ENCODE assay signal across 11 mouse cellular contexts in genomic region chr2:168545901-168546557, GRCm38 (mm10). TPM values are rescaled to one million over a fixed set of nuclear protein-coding genes. Genes with fewer than 3 reads are reported as not detected.
DNase-seq lines count a peak whose midpoint lies in the region; ATAC-seq and TF ChIP-seq lines count a peak whose summit lies in the region.
"Had no signal": no experiment of that assay in that cellular context is flagged by ENCODE, and none has a peak within 500 bp of the region (broad histone marks: within the 10 kb centered on the region; RNA-seq: fewer than 3 reads in every experiment).

No protein-coding gene starts in this region.

- H3K27ac ChIP-seq in heart, embryonic 16.5 days (ENCODE audit: low read length) = peak overlapping the region; percentile 14; the same call in 1 of the 2 replicates
- H3K27ac ChIP-seq in heart, embryonic 11.5 days (ENCODE audit: low read depth, low read length) = no peak overlapping the region
- peak overlapping the region; percentile 61 for H3K27ac ChIP-seq in stomach, postnatal 0 days (replicated peaks)
- H3K27ac ChIP-seq: kidney, embryonic 15.5 days; liver, embryonic 13.5 days had no signal

- no peaks in the 10 kb centered on the region for H3K27me3 ChIP-seq in heart, embryonic 16.5 days (ENCODE audit: control insufficient read depth, insufficient read depth, low read length)
- peaks cover 18% of the 10 kb centered on the region for H3K27me3 ChIP-seq in heart, embryonic 11.5 days (ENCODE audit: control insufficient read depth, insufficient read depth, low read length)
- no peaks in the 10 kb centered on the region for H3K27me3 ChIP-seq in stomach, postnatal 0 days (ENCODE audit: control insufficient read depth, insufficient read depth, low read length)

- H3K4me1 ChIP-seq in heart, embryonic 16.5 days (ENCODE audit: control insufficient read depth, insufficient read depth, low read length) = peaks cover 44% of the 10 kb centered on the region
- peaks cover 28% of the 10 kb centered on the region for H3K4me1 ChIP-seq in heart, embryonic 11.5 days (ENCODE audit: control insufficient read depth, insufficient read depth, low read length)
- H3K4me1 ChIP-seq in stomach, postnatal 0 days (replicated peaks; ENCODE audit: control insufficient read depth, insufficient read depth) = peaks cover 6% of the 10 kb centered on the region; the same call in 1 of the 2 replicates
- H3K4me1 ChIP-seq: liver, embryonic 13.5 days had no signal

- no peak for TF ChIP-seq EP300 in stomach, postnatal 0 days (optimal IDR thresholded peaks at IDR 0.05)

- no peak overlapping the region for H3K9ac ChIP-seq in heart, embryonic 16.5 days (ENCODE audit: low read length)
- no peak overlapping the region for H3K9ac ChIP-seq in heart, embryonic 11.5 days (ENCODE audit: low read depth, low read length)
- no peak overlapping the region for H3K9ac ChIP-seq in stomach, postnatal 0 days (ENCODE audit: low read length)
- H3K9ac ChIP-seq: kidney, embryonic 15.5 days; liver, embryonic 13.5 days had no signal

- WGBS in heart, embryonic 16.5 days = 68% methylated on average over 15 of the region's 15 CpGs
- whole genome bisulfite sequencing in heart, embryonic 11.5 days (ENCODE audit: insufficient replicate concordance) = 76% methylated on average over 15 of the region's 15 CpGs
- WGBS in stomach, postnatal 0 days = 54% methylated on average over 15 of the region's 15 CpGs

- no peak overlapping the region for H3K4me3 ChIP-seq in heart, embryonic 16.5 days (ENCODE audit: low read length)
- H3K4me3 ChIP-seq in heart, embryonic 11.5 days (ENCODE audit: low read depth, low read length) = no peak overlapping the region
- H3K4me3 ChIP-seq in stomach, postnatal 0 days (ENCODE audit: low read depth, low read length) = no peak overlapping the region
- H3K4me3 ChIP-seq: kidney, embryonic 15.5 days; liver, embryonic 13.5 days had no signal

- no peak for ATAC-seq in heart, embryonic 16.5 days (replicated peaks; ENCODE audit: extremely low read depth, insufficient read depth, low FRiP score)
- ATAC-seq in heart, embryonic 11.5 days (replicated peaks; ENCODE audit: insufficient number of reproducible peaks, low FRiP score, low TSS enrichment) = no peak
- peak; percentile 39; the same call in 1 of the 2 replicates for ATAC-seq in granulocyte monocyte progenitor cell, adult 5-6 weeks (replicated peaks; ENCODE audit: poor library complexity, severe bottlenecking)
- ATAC-seq in stomach, postnatal 0 days (ENCODE audit: low FRiP score, low TSS enrichment) = peak; percentile 62

- H3K4me2 ChIP-seq in heart, embryonic 16.5 days (ENCODE audit: low read depth, low read length) = no peak overlapping the region
- H3K4me2 ChIP-seq in heart, embryonic 11.5 days = no peak overlapping the region
- no peak overlapping the region for H3K4me2 ChIP-seq in stomach, postnatal 0 days (replicated peaks; ENCODE audit: low read depth)
- H3K4me2 ChIP-seq: kidney, embryonic 15.5 days; liver, embryonic 13.5 days had no signal

- no peaks in the 10 kb centered on the region for H3K36me3 ChIP-seq in heart, embryonic 16.5 days (ENCODE audit: control insufficient read depth, insufficient read depth)
- no peaks in the 10 kb centered on the region for H3K36me3 ChIP-seq in heart, embryonic 11.5 days (ENCODE audit: control insufficient read depth, insufficient read depth, low read length)
- no peaks in the 10 kb centered on the region for H3K36me3 ChIP-seq in stomach, postnatal 0 days (ENCODE audit: control insufficient read depth, insufficient read depth, low read length)
- H3K36me3 ChIP-seq: kidney, embryonic 15.5 days; liver, embryonic 13.5 days had no signal

- DNase-seq in urinary bladder, adult 18-20 months (ENCODE audit: low spot score in 2 of 2) = peak; percentile 37 to 48
- DNase-seq in urinary bladder, adult 2 months (ENCODE audit: low spot score) = no peak
- peak; percentile 59 for DNase-seq in stomach, postnatal 0 days (ENCODE audit: low spot score)
- no peak for DNase-seq in T-cell, adult 2 months (ENCODE audit: low spot score)
- DNase-seq in layer of hippocampus, postnatal 36 days = no peak
- DNase-seq: adrenal gland, postnatal 10 days; liver, embryonic 13.5 days had no signal

- no peak for TF ChIP-seq CTCF in stomach, postnatal 0 days (IDR thresholded peaks at IDR 0.05; ENCODE audit: low read depth)

- H3K9me3 ChIP-seq in heart, embryonic 16.5 days (replicated peaks; ENCODE audit: control insufficient read depth, low read length) = no peaks in the 10 kb centered on the region
- H3K9me3 ChIP-seq in heart, embryonic 11.5 days (replicated peaks; ENCODE audit: control insufficient read depth, low read length) = no peaks in the 10 kb centered on the region
- H3K9me3 ChIP-seq in stomach, postnatal 0 days (ENCODE audit: control insufficient read depth, low read length) = no peaks in the 10 kb centered on the region
- H3K9me3 ChIP-seq: kidney, embryonic 15.5 days; liver, embryonic 13.5 days had no signal

RNA-seq across cellular contexts. Expression of gene Nfatc2, which starts 55.4 kb away (rescaled TPM):
- polyA plus RNA-seq in heart, embryonic 16.5 days (2015; fragmentation: Nextera tagmentation; extraction: Ambion mirVana) = 10.0 and 10.9 TPM in 2 replicates
- 4.2 and 4.6 TPM in 2 replicates for polyA plus RNA-seq in heart, embryonic 11.5 days (2014; fragmentation: Nextera tagmentation; extraction: Ambion mirVana)
- 2.4 and 4.9 TPM in 2 replicates for polyA plus RNA-seq in urinary bladder, adult 2 months (2012; rRNA removed)
- 1.7 and 2.2 TPM in 2 replicates for total RNA-seq in granulocyte monocyte progenitor cell, adult 5-6 weeks (2014; fragmentation: Nextera tagmentation)
- 0.17 and 0.46 TPM in 2 replicates for total RNA-seq in granulocyte monocyte progenitor cell, adult 5-6 weeks (2017)
- polyA plus RNA-seq in stomach, postnatal 0 days (2015; fragmentation: Nextera tagmentation; extraction: Ambion mirVana) = 2.0 and 2.2 TPM in 2 replicates
- total RNA-seq in layer of hippocampus, postnatal 36 days (2021) = 10 to 100 TPM; 19.9 to 20.1 TPM

Comparison
In these comparisons a context has a peak if more than half of its experiments do, and no peak if none do; other contexts are left out.
1. DNase-seq: peak in urinary bladder, adult 18-20 months (2 of 2) and stomach, postnatal 0 days (single experiment); none in urinary bladder, adult 2 months (single experiment), T-cell, adult 2 months (single experiment) and layer of hippocampus, postnatal 36 days (0 of 2).
2. ATAC-seq: peak in granulocyte monocyte progenitor cell, adult 5-6 weeks (single experiment) and stomach, postnatal 0 days (single experiment); none in heart, embryonic 16.5 days (single experiment) and heart, embryonic 11.5 days (single experiment).